Mouse (Mus musculus): ENCODE measurements at regions not wholly inside any gene's neighbourhood (a gene's known extent, or its start where the extent isn't known, plus 50 kb on each side); places are given as distances from the start of the nearest gene placed in this dataset.
"Not testable (repeated sequence)": the region's sequence is repeated elsewhere in the genome, so short reads cannot be mapped to it uniquely, and the experiment has no call there.

- H3K4me1 ChIP-seq (ENCODE audit: control insufficient read depth, insufficient read depth, low read length) = no peaks in the 10 kb centered on the region
- TF ChIP-seq POLR2A (IDR thresholded peaks at IDR 0.05; ENCODE audit: borderline replicate concordance, extremely low read depth, low read depth, low read length) (no peak), CTCF (IDR thresholded peaks at IDR 0.05; ENCODE audit: insufficient read depth, low read length) (no peak)
- no peak overlapping the region for H3K4me3 ChIP-seq (replicated peaks; ENCODE audit: extremely low read depth, low read depth, low read length)
- DNase-seq = no peak
- WGBS = 96% methylated on average over 3 of the region's 3 CpGs
Measured at GRCm38 (mm10) chr10:117469573-117470090, 89.8 kb upstream of the Cpsf6 start.

DNA sequence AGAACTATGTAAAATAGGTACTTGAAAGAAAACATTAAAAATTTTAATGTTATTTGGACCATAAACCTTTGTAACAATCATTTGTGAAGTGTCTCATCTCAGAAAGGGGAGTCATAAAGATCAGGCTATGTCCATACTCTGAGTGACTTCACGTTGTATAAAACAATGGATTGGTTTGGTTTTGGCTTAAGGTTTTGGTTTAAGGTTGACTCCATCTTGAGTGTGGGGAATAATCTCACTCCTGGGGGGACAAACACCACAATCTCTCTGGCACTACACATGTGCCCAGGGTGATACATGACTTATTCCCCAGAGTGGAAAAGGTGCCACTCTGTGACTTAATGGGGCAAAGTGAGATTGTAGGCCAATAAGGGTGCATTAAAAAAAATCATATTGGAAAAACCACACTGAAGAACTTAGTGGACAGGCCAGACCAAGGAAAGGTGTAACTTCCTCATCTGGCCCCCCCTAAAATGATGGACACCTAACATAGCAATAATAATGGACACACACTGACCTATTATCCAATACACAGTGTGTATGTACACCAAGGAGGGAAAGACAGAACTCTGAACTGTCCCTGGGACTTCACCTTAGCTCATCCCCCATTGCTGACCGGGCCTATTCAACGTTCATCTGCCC is 89.2 kb upstream of the Cpsf6 start:
- DNase-seq = no peak
- WGBS = 95% methylated on average over 3 of the region's 3 CpGs
- no peaks in the 10 kb centered on the region for H3K4me1 ChIP-seq (ENCODE audit: control insufficient read depth, insufficient read depth, low read length)
- no peak overlapping the region for H3K4me3 ChIP-seq (replicated peaks; ENCODE audit: extremely low read depth, low read depth, low read length)
- TF ChIP-seq POLR2A (IDR thresholded peaks at IDR 0.05; ENCODE audit: borderline replicate concordance, extremely low read depth, low read depth, low read length) = no peak
- TF ChIP-seq CTCF (IDR thresholded peaks at IDR 0.05; ENCODE audit: insufficient read depth, low read length) = no peak

DNA sequence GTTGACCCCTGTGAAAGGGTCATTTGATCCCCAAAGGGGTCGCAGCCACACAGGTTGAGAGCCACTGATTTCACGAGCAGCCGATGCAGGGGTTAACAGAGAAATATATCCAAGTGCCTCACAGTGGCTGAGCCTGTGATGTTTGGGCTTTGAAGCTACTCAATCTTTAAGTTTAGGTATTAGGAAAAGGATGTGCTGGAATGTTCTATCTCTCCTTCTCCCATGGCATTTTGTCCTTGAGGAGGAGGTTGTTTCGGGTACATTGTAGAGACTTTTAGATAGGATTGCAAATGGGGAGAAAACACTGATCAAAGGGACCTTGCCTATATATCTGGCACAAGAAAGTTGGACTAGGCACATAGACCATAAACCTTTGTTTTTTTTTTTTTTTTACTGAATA is 88.6 kb upstream of the Cpsf6 start:
- H3K4me3 ChIP-seq (replicated peaks; ENCODE audit: extremely low read depth, low read depth, low read length) = no peak overlapping the region
- TF ChIP-seq CTCF (IDR thresholded peaks at IDR 0.05; ENCODE audit: insufficient read depth, low read length) (no peak), POLR2A (IDR thresholded peaks at IDR 0.05; ENCODE audit: borderline replicate concordance, extremely low read depth, low read depth, low read length) (no peak)
- DNase-seq = no peak
- 88% methylated on average over 4 of the region's 4 CpGs for WGBS
- no peaks in the 10 kb centered on the region for H3K4me1 ChIP-seq (ENCODE audit: control insufficient read depth, insufficient read depth, low read length)

GRCm38 (mm10) chr10:117467161-117467560 is 87.3 kb upstream of the Cpsf6 start:
- TF ChIP-seq CTCF (IDR thresholded peaks at IDR 0.05; ENCODE audit: insufficient read depth, low read length) = no peak
- TF ChIP-seq POLR2A (IDR thresholded peaks at IDR 0.05; ENCODE audit: borderline replicate concordance, extremely low read depth, low read depth, low read length) = no peak
- 91% methylated on average over 8 of the region's 8 CpGs for WGBS
- Histone ChIP-seq H3K4me3 (replicated peaks; ENCODE audit: extremely low read depth, low read depth, low read length) (no peak overlapping the region), H3K4me1 (ENCODE audit: control insufficient read depth, insufficient read depth, low read length) (no peaks in the 10 kb centered on the region)
- DNase-seq = no peak

- TF ChIP-seq POLR2A (IDR thresholded peaks at IDR 0.05; ENCODE audit: borderline replicate concordance, extremely low read depth, low read depth, low read length) (no peak), CTCF (IDR thresholded peaks at IDR 0.05; ENCODE audit: insufficient read depth, low read length) (no peak)
- WGBS = 86% methylated on average over 3 of the region's 3 CpGs
- no peaks in the 10 kb centered on the region for H3K4me1 ChIP-seq (ENCODE audit: control insufficient read depth, insufficient read depth, low read length)
- no peak overlapping the region for H3K4me3 ChIP-seq (replicated peaks; ENCODE audit: extremely low read depth, low read depth, low read length)
- DNase-seq = no peak
Measured at GRCm38 (mm10) chr10:117466391-117466790, 86.6 kb upstream of the Cpsf6 start.

DNA sequence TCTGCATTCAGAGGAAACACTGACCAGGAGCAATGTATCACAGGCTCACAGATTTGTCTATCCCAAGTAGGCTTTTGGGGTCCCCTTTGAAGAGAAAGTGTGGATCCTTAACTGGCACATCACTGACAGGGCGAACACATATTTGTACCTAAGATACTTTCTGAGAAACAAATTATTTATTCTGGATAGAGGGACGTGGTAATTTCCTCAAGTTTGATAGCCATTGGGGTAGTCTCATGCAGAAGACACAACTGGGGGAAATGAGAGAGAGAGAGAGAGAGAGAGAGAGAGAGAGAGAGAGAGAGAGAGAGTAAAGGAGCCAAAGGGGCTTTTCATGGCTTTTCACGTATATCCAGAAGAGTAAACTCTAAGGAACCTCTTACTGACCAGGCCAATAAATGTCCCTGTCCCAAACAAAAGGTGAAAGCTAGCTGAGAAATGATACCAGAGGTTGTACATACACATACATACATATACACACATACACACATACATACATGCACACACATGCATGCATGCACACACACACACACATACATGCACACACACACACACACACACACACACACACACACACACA is 85.9 kb upstream of the Cpsf6 start:
- Histone ChIP-seq H3K4me1 (ENCODE audit: control insufficient read depth, insufficient read depth, low read length) (no peaks in the 10 kb centered on the region), H3K4me3 (replicated peaks; ENCODE audit: extremely low read depth, low read depth, low read length) (no peak overlapping the region)
- WGBS = 87% methylated on average over 3 of the region's 3 CpGs
- no peak for TF ChIP-seq CTCF (IDR thresholded peaks at IDR 0.05; ENCODE audit: insufficient read depth, low read length)
- TF ChIP-seq POLR2A (IDR thresholded peaks at IDR 0.05; ENCODE audit: borderline replicate concordance, extremely low read depth, low read depth, low read length) = no peak
- DNase-seq = no peak

DNA sequence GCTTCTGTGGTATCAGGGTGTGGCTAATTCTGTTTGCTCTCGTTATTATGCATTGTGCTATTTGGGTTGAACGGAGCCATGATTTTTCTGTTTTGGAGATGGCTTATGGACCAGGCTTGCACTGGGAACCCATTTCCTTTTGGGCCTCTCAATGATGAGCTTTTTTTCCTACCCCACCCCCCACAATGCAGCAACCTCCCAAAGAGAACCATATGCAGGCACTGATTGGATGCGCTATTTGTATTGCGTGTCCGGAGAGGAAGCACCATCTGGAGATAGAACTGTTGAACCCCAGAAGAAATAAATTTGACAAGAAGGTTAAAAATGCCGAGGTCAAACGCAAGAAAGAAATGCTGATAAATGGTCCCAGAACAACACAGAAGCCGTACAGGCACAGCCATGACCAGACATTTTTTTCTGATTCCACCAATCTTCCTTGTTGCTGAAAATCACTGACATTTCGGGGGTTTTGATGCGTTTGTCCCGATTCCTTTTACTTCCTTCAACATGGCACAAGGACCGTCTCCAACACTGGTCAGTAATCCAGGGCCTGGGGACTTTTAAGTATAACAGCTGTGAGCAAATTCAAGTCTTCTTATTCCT is 85.3 kb upstream of the Cpsf6 start:
- DNase-seq = no peak
- no peak overlapping the region for H3K4me3 ChIP-seq (replicated peaks; ENCODE audit: extremely low read depth, low read depth, low read length)
- H3K4me1 ChIP-seq (ENCODE audit: control insufficient read depth, insufficient read depth, low read length) = no peaks in the 10 kb centered on the region
- TF ChIP-seq POLR2A (IDR thresholded peaks at IDR 0.05; ENCODE audit: borderline replicate concordance, extremely low read depth, low read depth, low read length) (no peak), CTCF (IDR thresholded peaks at IDR 0.05; ENCODE audit: insufficient read depth, low read length) (no peak)
- 87% methylated on average over 12 of the region's 12 CpGs for WGBS

DNA sequence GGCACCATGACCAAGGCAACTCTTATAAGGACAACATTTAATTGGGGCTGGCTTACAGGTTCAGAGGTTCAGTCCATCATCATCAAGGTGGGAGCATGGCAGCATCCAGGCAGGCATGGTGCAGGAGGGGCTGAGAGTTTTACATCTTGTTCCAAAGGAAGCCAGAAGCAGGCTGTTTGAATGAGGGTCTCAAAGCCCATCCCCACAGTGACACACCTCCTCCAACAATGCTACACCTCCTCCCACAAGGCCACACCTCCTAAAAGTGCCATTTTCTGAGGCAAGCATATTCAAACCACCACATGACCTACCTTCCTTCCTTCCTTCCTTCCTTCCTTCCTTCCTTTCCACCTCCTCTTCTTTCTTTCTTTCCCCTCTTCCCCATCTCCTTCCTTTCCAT is 84.5 kb upstream of the Cpsf6 start:
- not testable (repeated sequence) for DNase-seq; H3K4me3 ChIP-seq (replicated peaks; ENCODE audit: extremely low read depth, low read depth, low read length); H3K4me1 ChIP-seq (ENCODE audit: control insufficient read depth, insufficient read depth, low read length)

DNA sequence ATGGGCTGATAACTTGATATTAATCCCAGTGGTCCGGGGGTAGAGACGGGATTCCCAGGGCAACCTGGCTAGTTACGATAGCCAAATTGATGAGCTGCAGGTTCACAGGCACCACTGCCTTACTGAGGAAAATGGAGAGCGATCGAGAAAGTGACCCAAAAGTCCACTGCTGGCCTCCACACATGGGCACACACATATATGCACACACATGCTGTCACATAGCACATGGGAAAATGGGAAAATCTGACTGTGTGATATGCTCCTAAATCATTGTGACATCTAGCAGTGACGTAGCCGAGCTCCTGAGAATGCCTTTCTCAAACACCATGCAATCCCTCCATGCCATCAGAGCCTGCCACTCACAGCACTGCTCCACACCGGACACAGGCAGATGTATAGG is 83.8 kb upstream of the Cpsf6 start:
- WGBS = 95% methylated on average over 8 of the region's 8 CpGs
- Histone ChIP-seq H3K4me1 (ENCODE audit: control insufficient read depth, insufficient read depth, low read length) (no peaks in the 10 kb centered on the region), H3K4me3 (replicated peaks; ENCODE audit: extremely low read depth, low read depth, low read length) (no peak overlapping the region)
- no peak for DNase-seq
- no peak for TF ChIP-seq CTCF (IDR thresholded peaks at IDR 0.05; ENCODE audit: insufficient read depth, low read length)
- TF ChIP-seq POLR2A (IDR thresholded peaks at IDR 0.05; ENCODE audit: borderline replicate concordance, extremely low read depth, low read depth, low read length) = no peak

GRCm38 (mm10) chr10:117462921-117463320 is 83.1 kb upstream of the Cpsf6 start:
- TF ChIP-seq POLR2A (IDR thresholded peaks at IDR 0.05; ENCODE audit: borderline replicate concordance, extremely low read depth, low read depth, low read length) (no peak), CTCF (IDR thresholded peaks at IDR 0.05; ENCODE audit: insufficient read depth, low read length) (no peak)
- Histone ChIP-seq H3K4me1 (ENCODE audit: control insufficient read depth, insufficient read depth, low read length) (no peaks in the 10 kb centered on the region), H3K4me3 (replicated peaks; ENCODE audit: extremely low read depth, low read depth, low read length) (no peak overlapping the region)
- 93% methylated on average over 4 of the region's 4 CpGs for WGBS
- no peak for DNase-seq
